Mouse (Mus musculus): ENCODE results near the gene Arhgap32.

GRCm38 (mm10) chr9:32222184-32222583, 106.2 kb downstream of the Arhgap32 start:
- TF ChIP-seq POLR2A (IDR thresholded peaks at IDR 0.05; ENCODE audit: low read depth, low read length) (no peak), CTCF (IDR thresholded peaks at IDR 0.05; ENCODE audit: extremely low read depth, insufficient read depth, insufficient read length, insufficient replicate concordance) (no peak)
